Mouse (Mus musculus): ENCODE results near the gene Gm36028. TPM values are rescaled to one million over a fixed set of nuclear protein-coding genes. Genes with fewer than 3 reads are reported as not detected.

Gene Gm36028
- polyA plus RNA-seq, 1 experiment from 2014 or later, result 6.2 TPM

DNA sequence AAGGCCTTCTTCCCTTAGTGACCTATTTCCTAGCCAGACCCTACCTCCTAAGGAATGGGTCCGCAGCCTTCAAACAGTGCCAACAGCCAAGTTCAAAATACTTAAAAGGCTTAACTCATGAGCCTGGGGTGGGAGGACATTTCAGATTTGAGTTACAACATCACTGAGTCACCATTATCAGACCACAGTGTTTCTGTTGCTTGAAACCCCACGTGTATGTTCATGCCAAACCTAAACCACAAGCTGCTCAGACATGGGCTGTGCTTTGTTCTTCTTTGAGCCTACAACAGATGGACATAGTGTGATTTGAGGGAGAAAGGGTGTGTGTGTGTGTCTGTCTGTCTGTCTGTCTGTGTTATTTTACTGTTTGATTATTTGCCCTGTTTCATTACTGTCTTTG lies 59.8 kb downstream of the Gm36028 start:
- H3K36me3 ChIP-seq (ENCODE audit: control insufficient read depth, insufficient read depth), result peaks cover 4% of the 10 kb centered on the region; the same call in 1 of the 2 replicates
- H3K4me2 ChIP-seq (replicated peaks; ENCODE audit: low read depth), result no peak overlapping the region
- H3K4me1 ChIP-seq (replicated peaks; ENCODE audit: control insufficient read depth, insufficient read depth, low read length), result no peaks in the 10 kb centered on the region
- no peak overlapping the region for H3K4me3 ChIP-seq (ENCODE audit: low read depth, low read length)
- TF ChIP-seq CTCF (IDR thresholded peaks at IDR 0.05; ENCODE audit: low read depth), result no peak
- H3K27me3 ChIP-seq (replicated peaks; ENCODE audit: control insufficient read depth, insufficient read depth, low read length), result no peaks in the 10 kb centered on the region
- H3K9me3 ChIP-seq (ENCODE audit: control insufficient read depth), result no peaks in the 10 kb centered on the region
- no peak overlapping the region for H3K27ac ChIP-seq (ENCODE audit: low read depth, low read length)
- no peak overlapping the region for H3K9ac ChIP-seq (ENCODE audit: low read depth, low read length)
- ATAC-seq, result no peak
- WGBS, result 87% methylated on average over 2 of the region's 2 CpGs

Other genes with a start within 250 kb of the Gm36028 start
- 117 and 120 TPM in 2 replicates for gene Ndufb4, start 206.7 kb downstream of the Gm36028 start, polyA plus RNA-seq (2015; fragmentation: Nextera tagmentation; extraction: Ambion mirVana)
- gene Fstl1, start 84.3 kb downstream of the Gm36028 start, polyA plus RNA-seq (2015; fragmentation: Nextera tagmentation; extraction: Ambion mirVana), result 125 and 139 TPM in 2 replicates
- gene Lrrc58, start 7.2 kb upstream of the Gm36028 start, polyA plus RNA-seq (2015; fragmentation: Nextera tagmentation; extraction: Ambion mirVana), result 27.6 and 30.8 TPM in 2 replicates
- 0.09 and 0.10 TPM in 2 replicates for gene Gpr156, start 55.4 kb upstream of the Gm36028 start, polyA plus RNA-seq (2015; fragmentation: Nextera tagmentation; extraction: Ambion mirVana)
- gene Gsk3b, start 227.9 kb upstream of the Gm36028 start, polyA plus RNA-seq (2015; fragmentation: Nextera tagmentation; extraction: Ambion mirVana), result 27.0 and 30.4 TPM in 2 replicates

Measured in intestine, postnatal 0 days (tissue).